Comparison of ENCODE assay signal across 2 mouse cellular contexts in the genomic region with DNA sequence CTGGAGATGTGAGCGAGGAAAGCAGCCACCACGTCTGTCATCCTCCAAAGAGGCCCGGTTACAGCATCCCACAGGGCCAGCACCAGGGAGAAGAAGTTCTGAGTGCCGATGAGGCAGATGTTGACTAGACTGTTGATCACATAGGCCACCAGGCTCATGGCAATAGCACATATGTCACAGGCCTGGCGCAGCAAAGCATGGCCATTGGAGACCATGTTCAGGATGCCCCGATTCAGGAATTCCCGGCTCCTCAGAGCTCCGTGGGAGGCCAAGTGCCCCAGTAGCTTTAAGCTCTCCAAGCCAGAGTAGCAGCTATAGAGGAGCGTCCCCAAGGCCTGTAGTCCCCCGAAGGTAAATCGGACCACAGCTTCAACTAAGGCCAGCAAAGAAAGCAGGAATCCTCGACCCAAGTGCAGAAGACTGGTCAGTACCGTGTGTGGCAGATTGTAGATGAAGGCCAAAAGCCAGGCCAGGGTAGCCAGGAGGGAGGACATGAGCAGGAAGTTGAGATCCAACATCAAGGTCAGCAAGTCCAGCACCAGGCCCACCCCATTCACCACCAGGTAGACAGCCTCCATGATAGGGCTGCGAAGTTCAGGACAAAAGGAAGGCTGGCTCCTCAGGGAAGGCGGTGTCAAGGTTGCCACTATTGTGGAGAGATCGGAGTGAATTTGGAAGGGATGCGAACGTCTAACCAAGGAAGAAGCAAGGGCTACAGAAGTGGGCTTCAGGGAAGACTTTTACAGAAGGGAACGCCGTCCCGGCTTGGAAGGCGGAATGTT. TPM values are rescaled to one million over a fixed set of nuclear protein-coding genes. Genes with fewer than 3 reads are reported as not detected.
"Had no signal": no experiment of that assay in that cellular context is flagged by ENCODE, and none has a peak within 500 bp of the region (broad histone marks: within the 10 kb centered on the region; RNA-seq: fewer than 3 reads in every experiment).

A gene (minus strand): TSS at position 731 of the 782 bp plus-strand sequence.

RNA-seq across cellular contexts. Expression of the gene that starts here (rescaled TPM):
- total RNA-seq: hematopoietic stem cell, adult 5-6 weeks; liver, adult 2 months had no signal
- polyA plus RNA-seq: liver, adult 2 months had no signal
